Comparison of ENCODE assay signal across 31 mouse cellular contexts in genomic region chr19:25062188-25062856, GRCm38 (mm10).
DNase-seq lines count a peak whose midpoint lies in the region; ATAC-seq lines count a peak whose summit lies in the region.
"Had no signal": no experiment of that assay in that cellular context is flagged by ENCODE, and none has a peak within 500 bp of the region (broad histone marks: within the 10 kb centered on the region; RNA-seq: fewer than 3 reads in every experiment).

No protein-coding gene starts in this region.

- no peaks in the 10 kb centered on the region for H3K9me3 ChIP-seq in heart, embryonic 10.5 days
- H3K9me3 ChIP-seq in forebrain, embryonic 10.5 days = no peaks in the 10 kb centered on the region
- H3K9me3 ChIP-seq: embryonic facial prominence, embryonic 10.5 days; embryonic facial prominence, embryonic 15.5 days; forebrain, embryonic 13.5 days; heart, embryonic 15.5 days; hindbrain, embryonic 12.5 days; liver, embryonic 15.5 days; lung, embryonic 15.5 days; megakaryocyte, embryonic 14.5 days; midbrain, embryonic 13.5 days had no signal

- no peaks in the 10 kb centered on the region for H3K36me3 ChIP-seq in heart, embryonic 10.5 days
- H3K36me3 ChIP-seq in forebrain, embryonic 10.5 days (replicated peaks) = no peaks in the 10 kb centered on the region
- H3K36me3 ChIP-seq: embryonic facial prominence, embryonic 10.5 days; embryonic facial prominence, embryonic 15.5 days; G1E; heart, embryonic 15.5 days; hindbrain, embryonic 12.5 days; lung, embryonic 15.5 days; midbrain, embryonic 13.5 days had no signal

- no peak overlapping the region for H3K4me3 ChIP-seq in heart, embryonic 10.5 days
- H3K4me3 ChIP-seq in forebrain, embryonic 10.5 days = no peak overlapping the region
- H3K4me3 ChIP-seq: embryonic facial prominence, embryonic 10.5 days; embryonic facial prominence, embryonic 15.5 days; forebrain, embryonic 13.5 days; heart, embryonic 15.5 days; hindbrain, embryonic 12.5 days; liver, embryonic 15.5 days; lung, embryonic 15.5 days; megakaryocyte, embryonic 14.5 days; midbrain, embryonic 13.5 days had no signal

- WGBS in heart, embryonic 10.5 days = 87% methylated on average over 9 of the region's 9 CpGs
- 92% methylated on average over 9 of the region's 9 CpGs for WGBS in forebrain, embryonic 10.5 days

- ATAC-seq in activated CD4-positive, CD25-positive, alpha-beta regulatory T cell, adult 4 months = peak; percentile 67
- ATAC-seq: forebrain, embryonic 13.5 days; hindbrain, postnatal 0 days; intestine, postnatal 0 days; midbrain, embryonic 13.5 days; Patski had no signal

- H3K27ac ChIP-seq in heart, embryonic 10.5 days = no peak overlapping the region
- no peak overlapping the region for H3K27ac ChIP-seq in forebrain, embryonic 10.5 days
- H3K27ac ChIP-seq: embryonic facial prominence, embryonic 10.5 days; embryonic facial prominence, embryonic 15.5 days; forebrain, embryonic 13.5 days; heart, embryonic 15.5 days; hindbrain, embryonic 12.5 days; hindbrain, postnatal 0 days; liver, embryonic 15.5 days; lung, embryonic 15.5 days; midbrain, embryonic 13.5 days had no signal

- peaks cover 20% of the 10 kb centered on the region for H3K4me1 ChIP-seq in heart, embryonic 10.5 days
- H3K4me1 ChIP-seq in forebrain, embryonic 10.5 days = peaks cover 16% of the 10 kb centered on the region
- H3K4me1 ChIP-seq: liver, embryonic 15.5 days had no signal

- DNase-seq in heart, embryonic 10.5 days (ENCODE audit: low spot score) = peak; percentile 3
- DNase-seq in heart, adult 18-20 months = no peak
- DNase-seq in CD4-positive helper T cell, adult 2 months (ENCODE audit: low read depth, low spot score) = peak; percentile 68
- peak; percentile 56 for DNase-seq in naive thymus-derived CD4-positive, alpha-beta T cell, adult 2 months (ENCODE audit: low read depth)
- no peak for DNase-seq in layer of hippocampus, postnatal 10 days (ENCODE audit: low spot score in 2 of 2)
- DNase-seq in adrenal gland, postnatal 4 days (ENCODE audit: low spot score in 2 of 2) = no peak
- no peak for DNase-seq in forebrain, embryonic 10.5 days (ENCODE audit: extremely low spot score, low spot score)
- DNase-seq: adrenal gland, postnatal 25 days; cerebellum, adult 8-10 months; cerebellum, postnatal 25 days; kidney, adult 9 months; kidney, postnatal 10 days; lung, postnatal 36 days; retina, postnatal 1 day; right cerebral cortex, postnatal 25 days; thymus, adult 2 months; thymus, postnatal 4 days had no signal

- H3K27me3 ChIP-seq in heart, embryonic 10.5 days (ENCODE audit: insufficient read depth, poor library complexity, severe bottlenecking) = no peaks in the 10 kb centered on the region; the same call in 1 of the 2 replicates
- H3K27me3 ChIP-seq in forebrain, embryonic 10.5 days (ENCODE audit: poor library complexity, severe bottlenecking) = no peaks in the 10 kb centered on the region
- H3K27me3 ChIP-seq: embryonic facial prominence, embryonic 15.5 days; forebrain, embryonic 13.5 days; heart, embryonic 15.5 days; liver, embryonic 15.5 days; lung, embryonic 15.5 days; megakaryocyte, embryonic 14.5 days; midbrain, embryonic 13.5 days; Patski had no signal

Comparison
In these comparisons a context has a peak if more than half of its experiments do, and no peak if none do; other contexts are left out.
1. DNase-seq: peak in heart, embryonic 10.5 days (single experiment), CD4-positive helper T cell, adult 2 months (single experiment) and naive thymus-derived CD4-positive, alpha-beta T cell, adult 2 months (single experiment); none in heart, adult 18-20 months (0 of 2), layer of hippocampus, postnatal 10 days (0 of 2), adrenal gland, postnatal 4 days (0 of 2) and forebrain, embryonic 10.5 days (single experiment).